Mouse (Mus musculus) thymus, adult 18-20 months (tissue): Measurements from ENCODE around the gene Hhipl1.

Experiments
- DNase-seq, 2 experiments: peaks; one replicate each; pipeline ENCODE4 v3.0.0; 2022; ENCODE audit warnings: mixed read lengths in 2 of 2

Hhipl1 gene

GRCm38 (mm10) chr12:108305812-108306794 lies at the start of gene Hhipl1:
Gene Hhipl1, plus strand, starts transcription at chr12:108306270.
- DNase-seq, result no peak

GRCm38 (mm10) chr12:108256734-108257133 lies 49.3 kb upstream of the Hhipl1 start:
- no peak for DNase-seq

- DNase-seq, result no peak
These were observed 46.6 kb upstream of the Hhipl1 start for GRCm38 (mm10) chr12:108259322-108260049.

GRCm38 (mm10) chr12:108260950-108261349 lies 45.1 kb upstream of the Hhipl1 start:
- DNase-seq, result no peak

- no peak for DNase-seq
These were observed 41.2 kb upstream of the Hhipl1 start for GRCm38 (mm10) chr12:108264918-108265317.

- DNase-seq, result no peak
These were observed 40.0 kb upstream of the Hhipl1 start for GRCm38 (mm10) chr12:108265831-108266619.

GRCm38 (mm10) chr12:108267653-108268052 lies 38.4 kb upstream of the Hhipl1 start:
- no peak for DNase-seq

- no peak for DNase-seq
These were observed 37.1 kb upstream of the Hhipl1 start for GRCm38 (mm10) chr12:108268970-108269369.

GRCm38 (mm10) chr12:108269699-108270098 lies 36.4 kb upstream of the Hhipl1 start:
- DNase-seq, result no peak

- DNase-seq, result no peak
These were observed 35.7 kb upstream of the Hhipl1 start for GRCm38 (mm10) chr12:108270240-108270919.

- DNase-seq, result no peak
These were observed 34.5 kb upstream of the Hhipl1 start for GRCm38 (mm10) chr12:108271351-108272142.

GRCm38 (mm10) chr12:108272143-108272635 lies 33.9 kb upstream of the Hhipl1 start:
- no peak for DNase-seq

- DNase-seq, result no peak
These were observed 32.4 kb upstream of the Hhipl1 start for GRCm38 (mm10) chr12:108273466-108274312.

GRCm38 (mm10) chr12:108274313-108274595 lies 31.8 kb upstream of the Hhipl1 start:
- peak; percentile 23 to 27 for DNase-seq

- peak; percentile 41 to 42 for DNase-seq
These were observed 31.2 kb upstream of the Hhipl1 start, which contains the start of gene Ccdc85c for GRCm38 (mm10) chr12:108274661-108275507. Gene Ccdc85c, minus strand, starts transcription at chr12:108275425.

GRCm38 (mm10) chr12:108275508-108275890 lies 30.6 kb upstream of the Hhipl1 start:
- DNase-seq, result peak; percentile 94 to 96

- DNase-seq, result peak; percentile 43 to 61
These were observed 29.9 kb upstream of the Hhipl1 start for GRCm38 (mm10) chr12:108275920-108276822.

GRCm38 (mm10) chr12:108277341-108277841 lies 28.7 kb upstream of the Hhipl1 start:
- no peak for DNase-seq
